Mouse (Mus musculus) retina, postnatal 1 day (tissue): ENCODE measurements around the gene Ccdc27.

Experiments
- DNase-seq: peaks from one replicate; pipeline ENCODE4 v3.0.0-alpha.2; 2012

Gene Ccdc27

GRCm38 (mm10) chr4:154042577-154042976 lies at the start of gene Ccdc27:
TSS of gene Ccdc27 (minus strand) at chr4:154042677.
- no peak for DNase-seq

- no peak for DNase-seq
These were observed 48.9 kb upstream of the Ccdc27 start for GRCm38 (mm10) chr4:154091356-154091755.

- DNase-seq, result no peak
These were observed 46.7 kb upstream of the Ccdc27 start for GRCm38 (mm10) chr4:154089205-154089604.

- DNase-seq, result no peak
These were observed 44.0 kb upstream of the Ccdc27 start for GRCm38 (mm10) chr4:154086436-154086835.

GRCm38 (mm10) chr4:154085856-154086255 lies 43.4 kb upstream of the Ccdc27 start:
- DNase-seq, result no peak

DNA sequence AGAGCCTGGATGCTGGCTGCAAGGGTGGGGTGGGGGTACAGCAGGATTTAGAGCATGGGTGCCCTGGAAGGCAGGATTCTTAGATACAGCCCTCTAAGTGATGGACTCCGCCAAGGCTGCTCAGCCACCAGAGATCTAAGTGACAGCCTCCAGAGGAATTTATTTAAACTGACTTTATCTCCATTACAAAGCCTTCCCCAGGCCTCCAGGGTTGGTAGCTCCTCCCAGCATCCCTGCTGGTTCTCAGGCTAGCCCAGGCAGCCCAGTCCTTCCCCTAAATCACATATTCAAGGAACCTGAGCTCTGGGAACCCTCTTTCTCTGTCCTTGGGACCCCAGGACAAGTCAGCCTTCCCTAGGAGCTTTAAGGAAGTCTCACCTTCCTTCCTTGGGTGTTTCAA lies 39.5 kb upstream of the Ccdc27 start:
- DNase-seq, result no peak

DNA sequence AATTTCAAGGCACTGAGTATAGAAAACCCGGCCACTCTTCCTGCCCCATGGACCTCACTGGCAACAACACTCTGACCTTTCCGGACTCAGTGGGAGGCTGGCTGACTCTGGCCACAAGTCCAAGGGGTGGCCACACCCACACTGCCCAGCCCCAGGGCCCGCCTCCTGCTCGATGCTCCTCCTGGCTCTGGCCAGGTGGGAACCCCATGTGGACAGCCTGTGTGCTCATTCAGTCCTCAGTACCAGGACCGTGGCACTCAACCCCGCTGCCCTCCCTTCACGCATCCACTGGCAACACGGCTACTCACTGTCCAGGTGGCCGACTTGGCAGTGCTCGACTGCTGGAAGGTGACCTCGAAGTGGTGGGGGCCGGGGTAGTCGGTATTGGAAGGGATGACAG lies 38.5 kb upstream of the Ccdc27 start:
- DNase-seq, result no peak

DNA sequence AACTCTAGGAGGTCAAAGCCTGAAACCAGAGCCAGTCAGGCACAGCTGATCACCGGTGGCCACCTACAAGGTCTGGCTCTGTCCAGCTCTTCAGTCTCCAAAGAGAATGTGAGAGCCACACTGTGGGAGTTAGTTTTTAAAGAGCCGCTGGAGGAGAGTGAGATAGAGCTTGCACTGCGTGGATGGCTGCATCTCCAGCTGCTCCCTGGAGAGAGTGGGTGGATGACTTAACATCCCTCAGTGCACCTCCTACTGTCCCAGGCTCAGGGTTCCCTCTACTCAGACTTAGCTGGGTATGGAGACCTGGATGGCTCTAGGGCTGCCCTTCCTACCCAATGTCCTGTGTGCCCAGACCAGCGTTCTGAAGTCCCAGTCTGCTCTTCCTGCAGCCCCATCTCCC lies 37.7 kb upstream of the Ccdc27 start:
- no peak for DNase-seq

GRCm38 (mm10) chr4:154071941-154072340 lies 29.5 kb upstream of the Ccdc27 start:
- no peak for DNase-seq

- DNase-seq, result no peak
These were observed 29.0 kb upstream of the Ccdc27 start for GRCm38 (mm10) chr4:154071521-154071920.

- DNase-seq, result peak; percentile 60
These were observed 28.4 kb upstream of the Ccdc27 start for GRCm38 (mm10) chr4:154070896-154071295.

GRCm38 (mm10) chr4:154064827-154065773 lies 22.6 kb upstream of the Ccdc27 start:
- DNase-seq, result peak; percentile 77

DNA sequence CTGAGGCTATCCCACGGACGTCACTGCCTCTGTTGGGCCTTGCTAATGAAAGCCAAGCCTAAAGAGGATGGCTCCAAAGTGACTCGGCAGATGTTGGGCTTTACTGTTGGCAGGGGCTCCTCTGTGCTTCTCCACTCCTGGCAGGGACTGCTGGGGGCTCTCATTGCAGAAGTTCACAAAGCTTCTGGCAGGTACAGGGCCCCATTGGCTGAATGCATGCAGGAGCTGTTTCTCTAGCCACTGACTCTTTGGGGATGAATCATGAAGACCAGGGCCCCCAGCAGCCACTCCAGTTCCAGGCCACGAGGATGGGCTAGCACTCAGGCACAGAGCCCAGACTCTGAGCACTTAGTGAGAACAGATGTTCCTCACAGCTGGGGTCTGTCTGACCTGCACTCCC lies 15.2 kb upstream of the Ccdc27 start:
- DNase-seq, result no peak

DNA sequence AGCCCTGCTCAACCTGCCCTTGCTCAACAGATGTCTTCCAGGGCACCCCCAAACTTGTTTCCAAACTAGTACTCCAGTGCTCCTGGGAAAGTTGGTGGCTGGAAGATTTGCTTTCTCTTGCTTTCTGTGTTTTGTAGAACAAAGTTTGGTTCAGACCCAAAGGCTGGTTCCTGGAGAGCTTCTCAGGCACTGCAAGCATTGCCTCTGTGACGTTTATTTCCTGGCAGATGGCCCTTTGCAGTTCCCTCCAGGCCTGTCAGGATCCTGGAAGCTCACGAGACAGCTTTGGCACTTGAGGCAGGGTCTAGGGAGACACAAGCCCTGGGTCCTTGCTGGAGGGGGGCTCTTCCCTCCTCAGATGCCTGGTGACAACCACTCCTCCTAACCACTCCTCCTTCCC lies 14.2 kb upstream of the Ccdc27 start:
- no peak for DNase-seq

DNA sequence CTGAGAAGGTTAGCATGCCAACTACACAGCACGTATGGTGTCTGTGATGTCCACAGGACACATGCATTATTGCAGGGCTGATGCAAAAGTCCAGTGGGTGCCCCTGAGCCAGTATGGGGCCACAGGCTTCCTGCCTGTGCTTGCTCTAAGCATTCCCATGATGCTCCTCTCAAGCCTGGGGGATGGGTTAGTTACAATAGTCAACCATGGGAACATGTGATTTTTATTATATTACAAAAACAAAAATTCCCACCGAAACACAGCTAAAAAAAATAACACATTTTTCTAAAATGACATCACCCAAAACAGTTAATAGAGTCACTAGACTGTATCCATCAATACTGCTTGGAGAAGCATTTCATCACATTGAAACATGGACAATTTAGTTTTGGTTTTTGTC lies 13.6 kb upstream of the Ccdc27 start:
- DNase-seq, result no peak

DNA sequence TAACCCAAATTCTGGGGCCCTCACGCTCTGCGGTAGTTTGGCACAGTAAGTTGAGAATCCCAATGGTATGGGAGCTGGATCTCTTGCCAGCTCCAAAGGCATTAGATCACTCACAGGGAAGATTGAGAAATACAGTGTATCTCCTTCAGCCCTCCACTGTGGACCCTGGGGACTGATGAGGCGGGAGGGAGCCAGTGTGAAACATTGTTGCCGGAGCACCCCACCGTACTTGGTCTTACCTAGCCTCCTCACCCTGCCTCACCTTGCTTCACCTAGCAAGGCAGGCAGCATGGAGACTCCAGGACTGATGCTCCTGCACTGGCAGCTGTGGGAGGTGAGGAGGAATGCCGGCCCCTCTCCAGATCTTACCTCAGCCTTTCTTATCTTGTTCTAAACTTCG lies 13.0 kb upstream of the Ccdc27 start:
- no peak for DNase-seq

- DNase-seq, result peak; percentile 26
These were observed 10.6 kb upstream of the Ccdc27 start for GRCm38 (mm10) chr4:154053065-154053464.

DNA sequence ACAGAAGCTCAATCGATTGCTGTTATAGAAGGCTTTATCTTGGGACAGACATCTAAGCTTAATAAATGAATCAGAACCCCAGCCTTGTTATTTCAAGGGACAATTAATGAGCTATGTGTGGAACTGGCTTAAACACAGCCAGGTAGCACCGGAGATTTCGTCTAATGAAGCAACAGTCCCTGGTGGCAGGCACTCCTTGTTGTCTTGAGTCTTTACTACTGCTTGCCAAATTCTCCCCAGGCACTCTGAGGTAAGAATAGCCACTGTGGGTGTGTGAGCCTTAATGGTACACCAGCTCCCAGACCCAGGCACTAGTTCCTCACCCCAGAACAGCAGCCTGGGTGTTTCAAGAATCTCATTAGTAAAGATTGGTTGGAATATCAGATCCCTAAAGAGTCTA lies 8.9 kb upstream of the Ccdc27 start:
- no peak for DNase-seq

GRCm38 (mm10) chr4:154045837-154046236 lies 3.4 kb upstream of the Ccdc27 start:
- DNase-seq, result no peak

GRCm38 (mm10) chr4:154037123-154037522 lies 5.4 kb downstream of the Ccdc27 start:
- DNase-seq, result no peak

- DNase-seq, result peak; percentile 21
These were observed 13.8 kb downstream of the Ccdc27 start for GRCm38 (mm10) chr4:154028646-154029045.

DNA sequence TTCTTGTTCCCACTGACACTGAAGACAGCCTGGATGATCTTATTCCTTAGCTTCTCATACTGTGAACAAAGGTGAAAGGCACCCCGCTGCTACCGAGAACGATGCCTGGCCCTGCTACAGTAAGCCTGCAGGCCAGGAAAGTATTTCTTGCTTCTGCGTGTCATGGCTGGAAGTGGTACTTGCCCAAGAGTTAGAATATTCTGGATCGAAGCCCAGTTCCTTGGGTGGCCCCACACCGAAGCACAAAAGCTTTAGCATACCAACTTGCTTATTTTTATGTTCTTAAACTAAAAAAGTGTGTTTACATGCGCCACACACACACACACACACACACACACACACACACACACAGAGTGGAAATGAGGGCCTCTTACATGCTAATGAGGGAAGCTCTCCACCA lies 14.4 kb downstream of the Ccdc27 start:
- DNase-seq, result no peak

- DNase-seq, result no peak
These were observed 16.1 kb downstream of the Ccdc27 start for GRCm38 (mm10) chr4:154026441-154026761.

DNA sequence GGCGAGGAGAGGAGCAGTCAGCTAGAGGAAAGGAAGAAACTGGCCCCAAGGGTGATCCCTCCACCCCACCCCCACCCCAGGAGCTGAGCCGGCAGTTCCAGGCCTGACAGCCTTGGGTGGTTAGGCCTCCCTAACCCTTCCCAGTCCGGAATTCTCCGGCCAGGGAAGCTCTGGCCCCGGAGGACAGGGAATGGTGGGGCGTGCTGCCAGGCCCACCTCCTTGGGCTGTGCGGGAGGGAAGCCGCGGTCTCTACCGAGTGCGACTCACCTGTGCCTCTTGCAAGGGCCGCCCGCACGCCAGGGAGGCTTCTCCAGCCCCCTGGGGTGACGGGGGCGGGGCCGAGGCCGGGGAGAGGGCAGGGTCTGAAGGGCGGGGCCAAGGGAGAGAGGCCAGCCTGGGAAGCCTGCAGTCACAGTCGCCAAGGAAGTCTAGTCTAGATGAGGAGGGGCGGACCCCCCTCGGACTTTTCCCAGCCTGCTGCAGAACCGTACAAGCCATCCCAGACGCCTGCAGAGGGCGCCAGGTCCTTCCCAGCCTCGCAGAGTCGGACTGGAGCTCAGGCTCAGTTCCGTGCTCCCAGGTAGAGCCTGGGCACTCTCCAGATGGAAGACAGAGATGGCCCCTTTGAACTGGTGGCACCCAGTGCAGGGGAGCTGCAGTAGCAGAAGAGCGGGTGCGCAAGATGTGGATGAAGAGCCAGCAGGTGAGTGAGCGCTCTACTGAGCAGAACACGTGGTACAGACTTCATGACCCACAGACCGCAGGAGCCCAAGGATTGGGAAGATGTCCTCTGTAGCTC lies 16.6 kb downstream of the Ccdc27 start, which contains the start of gene Smim1:
Gene Smim1 (minus strand): TSS at position 590 of the 800 bp plus-strand sequence.
- DNase-seq, result peak; percentile 76
